Mouse (Mus musculus) liver, adult 2 months (tissue): ENCODE data around the gene Abcc10.

Source experiments
- CTCF ChIP-seq: fragments of 200-500 bp; IDR thresholded peaks from 2 replicates; pipeline ENCODE4 v1.5.1; 2011; ENCODE audit warnings: low read depth, low read length, control low read depth
- POLR2A ChIP-seq: fragments of 200-500 bp; IDR thresholded peaks from 2 replicates; pipeline ENCODE4 v1.6.1; 2011; ENCODE audit warnings: low read length, control low read depth; ENCODE audit not compliant: insufficient read depth; ENCODE audit errors: extremely low read depth

DNA sequence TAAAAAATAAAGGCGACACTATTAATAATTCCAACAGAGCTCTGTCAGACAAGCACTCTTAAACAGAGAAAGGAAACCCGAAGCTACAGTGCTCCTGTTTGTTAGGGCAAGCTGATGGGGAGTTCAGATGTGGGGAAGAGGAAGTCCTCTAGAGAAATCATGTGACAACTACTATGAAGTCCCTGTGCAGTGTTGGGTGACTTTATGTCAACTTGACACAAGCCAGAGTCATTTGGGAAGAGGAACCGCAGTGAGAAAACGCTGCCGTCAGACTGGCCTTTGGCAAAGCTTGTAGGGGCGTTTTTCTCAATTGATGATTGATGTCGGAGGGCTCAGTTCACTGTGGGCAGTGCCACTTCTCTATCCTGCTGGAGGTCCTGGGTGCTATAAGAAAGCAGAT, 13.1 kb upstream of the Abcc10 start:
- no peak for TF ChIP-seq POLR2A
- no peak for TF ChIP-seq CTCF
